Mouse (Mus musculus): ENCODE data around the gene Enpep.

Gene Enpep

DNA sequence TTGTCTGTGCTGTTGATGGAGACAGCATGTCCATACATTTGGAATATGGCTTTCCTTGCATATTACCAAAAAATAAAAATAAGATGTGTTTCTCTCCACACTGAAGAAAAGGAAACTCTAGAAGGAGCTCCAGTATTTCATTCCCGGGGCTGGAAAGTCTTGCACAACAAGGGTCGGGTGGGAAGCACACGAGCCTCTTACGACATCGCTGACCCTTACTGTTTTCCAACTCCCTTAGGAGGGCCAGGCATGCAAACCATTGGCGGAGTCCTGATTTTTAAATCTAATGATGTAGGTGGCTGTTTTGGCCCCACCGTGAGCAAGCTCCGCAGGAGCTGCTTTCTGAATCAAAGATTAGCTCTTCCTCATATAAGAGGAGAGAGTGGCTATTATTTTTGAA is 20.6 kb downstream of the Enpep start:
- no peak for DNase-seq (ENCODE audit: low spot score)

DNA sequence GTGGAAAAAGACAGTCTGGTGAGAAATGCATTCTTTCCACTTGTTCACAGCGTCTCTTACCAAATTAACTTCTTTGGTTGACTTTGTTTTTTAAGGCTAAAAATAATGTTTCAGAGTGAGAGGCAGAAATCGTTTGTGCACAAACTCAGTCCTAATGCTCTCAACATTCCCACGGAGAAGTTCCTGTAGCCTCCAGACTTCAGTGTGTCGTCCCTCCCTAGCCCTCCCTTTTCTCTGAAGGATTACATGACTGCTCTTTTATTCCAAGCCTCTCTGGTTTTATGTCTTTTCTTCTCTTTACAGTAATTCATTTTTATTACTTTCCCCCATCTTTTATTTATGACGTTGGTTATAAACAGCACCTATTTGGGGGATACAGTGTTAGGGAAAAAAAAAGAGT is 22.6 kb downstream of the Enpep start:
- no peak for DNase-seq (ENCODE audit: low spot score)

DNA sequence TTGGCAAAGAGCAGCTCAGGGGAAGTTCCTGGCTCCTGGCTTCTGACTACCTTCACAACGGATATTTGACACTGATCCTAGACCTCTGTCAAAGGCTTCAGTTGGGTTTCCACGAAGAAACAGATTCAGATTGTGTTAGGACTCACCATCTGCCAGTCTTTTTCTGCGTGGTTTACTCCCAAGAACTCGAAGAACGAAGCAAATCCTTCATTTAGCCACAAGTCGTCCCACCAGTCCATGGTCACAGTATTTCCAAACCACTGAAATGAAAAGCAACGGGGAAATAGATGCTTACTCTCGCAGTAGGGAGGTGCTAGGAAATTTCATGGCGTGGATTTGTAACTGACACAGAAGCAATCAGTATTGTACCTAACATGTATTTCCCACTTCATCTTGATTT is 23.6 kb downstream of the Enpep start:
- DNase-seq (ENCODE audit: low spot score): no peak

DNA sequence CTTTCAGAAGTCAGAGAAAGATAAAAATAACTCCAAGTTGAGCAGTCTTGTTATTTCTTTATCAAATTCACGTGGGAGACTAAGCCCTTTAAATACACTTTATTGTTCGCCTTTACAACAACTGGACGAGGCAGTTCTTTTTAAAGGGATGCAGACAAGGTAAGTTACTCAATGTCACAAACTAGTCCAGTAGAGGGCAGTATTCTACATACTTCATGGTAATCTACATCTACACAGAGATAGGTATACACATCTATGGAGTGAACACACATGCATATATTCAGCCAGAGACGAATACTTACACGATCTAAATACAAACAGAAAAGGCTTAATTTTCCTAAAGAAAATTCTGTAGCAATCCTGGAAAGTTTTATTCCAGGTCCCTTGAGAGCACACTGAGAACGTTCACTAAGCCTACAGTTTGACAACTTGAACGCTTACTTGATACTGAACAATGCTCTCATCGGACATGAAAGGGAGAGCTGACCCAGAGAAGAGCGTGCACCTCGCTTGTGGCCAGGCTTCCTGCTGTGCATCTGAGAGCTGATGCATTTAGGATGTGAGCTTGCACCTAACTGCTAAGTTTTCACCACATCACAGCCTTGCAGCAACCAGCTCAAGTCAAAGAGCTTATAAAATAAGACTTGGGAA is 24.3 kb downstream of the Enpep start:
- peak; percentile 93 for DNase-seq (ENCODE audit: low spot score)

DNA sequence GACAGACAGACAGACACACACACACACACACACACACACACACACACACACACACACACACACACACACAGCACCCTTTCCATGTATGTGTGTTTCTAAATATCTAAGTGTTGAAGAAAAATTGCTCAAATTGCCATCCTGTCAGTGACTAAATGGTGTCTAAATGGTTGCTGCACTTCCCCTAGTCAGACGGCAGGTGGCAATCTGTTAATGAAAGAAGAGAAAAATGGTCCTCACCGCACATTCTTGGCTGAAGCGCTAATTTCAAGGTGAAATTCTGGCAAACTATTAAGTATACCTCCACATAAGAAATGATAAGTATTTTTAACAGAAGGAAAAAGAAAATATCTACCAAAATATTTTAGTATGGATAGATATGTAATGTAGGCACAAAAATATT is 28.6 kb downstream of the Enpep start:
- peak; percentile 87 for DNase-seq (ENCODE audit: low spot score)

DNA sequence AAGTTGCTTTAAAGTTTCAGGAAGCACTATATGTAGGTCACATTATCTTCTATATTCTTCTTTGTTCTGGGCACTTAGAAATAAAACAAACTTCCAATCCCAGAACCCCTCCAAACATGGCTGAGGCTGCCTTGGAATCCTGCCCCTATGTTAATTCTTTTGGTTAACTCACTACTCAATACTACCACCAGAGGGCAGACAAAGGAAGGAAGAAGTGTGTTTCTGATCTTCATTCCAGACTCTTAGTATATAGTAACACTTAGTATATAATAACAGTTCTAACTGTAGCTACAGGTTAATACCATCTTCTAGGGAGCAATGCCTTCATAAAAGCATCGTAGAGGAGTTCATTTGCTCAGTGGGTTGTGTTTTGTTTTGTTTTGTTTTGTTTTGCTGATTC is 32.6 kb downstream of the Enpep start:
- peak; percentile 82 for DNase-seq (ENCODE audit: low spot score)

DNA sequence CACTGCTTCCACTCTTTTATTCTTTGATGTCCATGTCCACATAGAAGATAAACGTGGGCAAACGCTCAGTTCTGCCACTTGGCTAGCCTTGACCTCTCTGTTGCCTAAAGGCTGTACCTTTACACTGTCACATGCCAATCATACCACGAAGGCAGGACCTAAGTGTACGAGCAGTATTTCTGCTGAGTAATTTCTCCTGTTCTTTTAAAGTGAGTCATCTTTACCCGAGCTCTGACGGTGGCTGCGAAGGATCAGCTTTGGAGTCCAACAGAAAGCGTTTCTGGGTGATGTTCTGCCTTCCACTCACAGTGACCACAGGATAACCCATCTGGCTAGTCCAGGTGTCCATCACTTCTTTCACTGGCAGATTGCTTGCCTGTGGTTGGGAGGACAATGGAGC is 33.9 kb downstream of the Enpep start:
- DNase-seq (ENCODE audit: low spot score): no peak

DNA sequence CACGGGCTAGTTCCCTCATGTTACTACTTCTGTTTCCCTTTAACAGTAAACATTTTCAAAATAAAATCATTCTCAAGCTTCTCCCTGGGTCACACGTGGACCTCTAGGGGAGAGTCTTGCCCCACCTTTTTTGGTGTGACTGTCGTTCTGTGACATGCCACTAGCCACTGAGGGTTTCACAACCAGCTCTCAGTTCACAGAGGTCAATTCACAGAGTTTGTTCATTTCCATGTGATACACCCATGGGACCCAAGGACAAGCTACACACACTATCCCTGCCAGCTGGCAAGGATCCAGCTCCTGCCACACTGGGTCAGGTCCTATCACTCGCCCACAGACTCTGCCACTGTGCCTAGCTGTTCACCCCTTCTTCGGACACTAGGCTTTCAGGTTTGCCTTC is 35.5 kb downstream of the Enpep start:
- DNase-seq (ENCODE audit: low spot score): no peak

DNA sequence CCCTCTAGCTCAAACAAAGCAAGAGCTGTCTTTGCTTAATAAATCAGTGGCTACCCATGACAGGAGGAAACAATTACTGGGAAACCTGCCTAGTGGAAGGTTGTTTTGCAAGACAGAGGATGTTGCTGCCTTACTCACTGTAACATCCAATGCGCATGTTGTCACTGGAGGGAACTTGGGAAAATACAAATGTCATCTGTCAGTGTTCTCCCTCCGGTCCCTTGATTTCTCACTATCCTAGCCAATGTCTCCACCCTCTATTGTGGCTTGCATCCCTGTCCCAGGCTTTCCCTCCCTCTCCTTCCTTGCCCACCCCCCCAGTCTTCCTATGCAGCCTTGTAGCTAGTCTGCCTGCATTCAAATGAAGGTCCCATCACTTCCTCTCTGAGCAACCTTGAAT is 36.6 kb downstream of the Enpep start:
- no peak for DNase-seq (ENCODE audit: low spot score)

DNA sequence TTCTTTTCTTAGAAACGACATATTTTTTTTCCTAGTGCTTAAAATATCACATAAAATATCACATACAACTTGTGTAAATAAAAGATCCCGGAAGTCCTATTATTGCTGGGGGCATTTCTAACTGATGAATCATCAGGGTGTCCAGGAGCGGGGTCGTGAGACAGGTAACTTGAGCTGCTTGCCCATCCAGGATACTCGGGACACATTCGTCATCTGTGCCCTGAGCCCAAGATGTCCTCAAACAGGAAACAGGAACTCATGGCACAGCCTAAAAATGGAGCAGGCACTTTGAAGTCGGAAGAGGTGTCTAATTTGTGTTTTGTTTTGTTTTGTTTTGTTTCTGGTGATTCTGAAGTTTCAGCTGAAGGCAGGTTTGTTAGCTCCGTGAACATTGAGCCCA is 43.0 kb downstream of the Enpep start:
- DNase-seq (ENCODE audit: low spot score): no peak

DNA sequence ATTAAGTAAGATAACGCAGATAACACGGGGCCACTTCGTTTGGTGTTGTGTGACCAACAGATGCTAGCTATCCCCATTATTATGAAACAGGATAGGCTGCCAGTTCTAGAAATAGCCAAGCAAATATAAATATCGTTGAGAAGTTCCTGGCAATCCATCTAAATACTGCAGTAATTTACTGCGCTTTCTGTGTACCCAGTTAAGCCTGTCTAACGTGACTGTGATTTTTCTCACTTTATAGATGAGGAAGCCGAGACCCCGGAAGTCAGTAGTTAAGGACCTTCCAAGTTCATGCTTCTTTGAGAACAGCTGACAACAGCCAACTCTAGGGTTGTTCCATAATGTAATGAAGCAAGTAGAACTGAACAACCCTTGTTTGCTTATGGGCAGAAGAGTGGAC is 45.4 kb downstream of the Enpep start:
- no peak for DNase-seq (ENCODE audit: low spot score)

DNA sequence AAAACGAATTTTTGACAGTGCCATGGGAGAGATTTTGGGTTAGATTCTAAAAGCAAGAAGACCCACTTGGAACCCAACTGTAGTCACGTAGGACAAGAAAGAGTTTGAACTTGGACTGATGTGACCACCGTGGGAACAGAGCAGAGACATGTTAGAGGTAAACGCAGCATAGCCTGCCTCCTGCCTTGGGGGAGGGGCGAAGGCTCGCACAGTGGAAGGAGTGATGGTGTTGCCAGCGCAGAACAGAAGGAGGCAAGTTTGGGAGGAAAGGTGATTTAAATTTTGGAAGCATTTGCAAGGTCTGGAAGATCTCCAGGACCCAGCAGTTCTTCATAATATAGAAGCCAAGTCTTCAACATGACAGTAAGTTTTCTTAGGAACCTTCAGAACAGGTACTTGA is 46.1 kb downstream of the Enpep start:
- DNase-seq (ENCODE audit: low spot score): no peak

DNA sequence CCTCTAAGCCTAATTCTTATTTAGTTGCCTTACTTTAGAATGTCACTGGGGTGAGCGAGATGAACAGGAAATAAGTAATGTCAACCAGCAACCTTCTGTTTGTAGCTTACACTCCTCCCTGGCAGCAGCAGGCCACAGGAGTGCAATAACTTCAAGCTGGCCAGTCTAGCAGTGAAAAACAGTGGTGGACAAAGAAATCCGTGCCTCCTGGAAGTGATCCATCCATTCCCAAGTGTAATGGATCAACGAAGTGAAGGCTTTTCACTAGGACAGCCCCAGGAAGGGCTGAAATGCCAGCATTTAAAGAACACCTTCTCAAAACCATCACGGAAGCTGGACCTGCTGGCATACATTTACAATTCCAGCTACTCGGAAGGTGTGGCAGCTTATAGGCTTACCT is 48.2 kb downstream of the Enpep start:
- DNase-seq (ENCODE audit: low spot score): no peak

DNA sequence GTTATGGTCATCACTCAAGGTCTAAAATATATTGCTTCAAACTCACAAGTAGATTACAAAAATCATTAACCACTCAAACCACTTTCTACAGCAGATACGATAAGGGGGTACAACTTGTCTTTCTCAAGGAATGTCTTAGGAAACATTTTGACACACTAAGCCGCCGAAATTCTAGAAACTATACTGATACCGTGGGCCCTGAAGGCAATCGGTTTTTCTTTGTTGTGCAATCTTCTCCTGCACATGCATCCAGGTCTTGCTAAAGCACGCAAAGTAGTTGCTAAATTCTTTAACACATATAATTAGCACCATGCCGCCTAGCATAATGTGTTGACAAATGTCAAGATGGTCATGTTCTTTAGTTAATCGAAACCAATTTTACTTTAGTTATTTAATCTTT is 53.1 kb downstream of the Enpep start:
- DNase-seq (ENCODE audit: low spot score): no peak

DNA sequence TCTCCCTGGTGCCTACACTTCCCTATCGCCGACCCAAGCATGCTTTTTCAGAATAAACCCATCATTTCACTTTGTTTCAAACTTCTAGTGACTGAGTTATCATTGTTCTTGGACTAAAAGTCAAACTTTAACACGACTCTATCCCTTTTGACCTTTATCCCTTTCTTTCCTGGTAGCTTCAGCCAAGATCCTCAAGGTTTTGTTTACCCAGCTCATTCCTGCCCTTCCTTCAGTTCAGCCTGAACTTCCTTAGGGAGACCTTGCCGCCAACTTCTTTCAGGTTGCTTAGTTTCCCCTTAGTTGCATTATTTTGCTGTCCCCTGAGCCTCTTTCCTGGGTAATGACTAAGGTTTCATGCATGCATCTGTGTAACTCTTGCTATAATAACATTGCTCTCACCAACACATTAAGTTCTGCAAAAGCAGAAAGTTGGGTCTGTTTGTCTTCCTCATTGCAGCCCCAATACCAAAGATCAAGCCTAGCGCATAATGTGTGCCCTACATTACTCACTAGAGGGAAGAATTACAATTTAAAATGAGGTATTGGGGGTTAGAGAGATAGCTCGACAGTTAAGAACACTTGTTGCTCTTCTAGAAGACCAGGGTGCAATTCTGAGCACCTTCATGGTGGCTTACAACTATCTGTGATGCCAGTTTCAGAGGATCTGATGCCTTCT is 59.2 kb downstream of the Enpep start:
- no peak for DNase-seq (ENCODE audit: low spot score)

DNA sequence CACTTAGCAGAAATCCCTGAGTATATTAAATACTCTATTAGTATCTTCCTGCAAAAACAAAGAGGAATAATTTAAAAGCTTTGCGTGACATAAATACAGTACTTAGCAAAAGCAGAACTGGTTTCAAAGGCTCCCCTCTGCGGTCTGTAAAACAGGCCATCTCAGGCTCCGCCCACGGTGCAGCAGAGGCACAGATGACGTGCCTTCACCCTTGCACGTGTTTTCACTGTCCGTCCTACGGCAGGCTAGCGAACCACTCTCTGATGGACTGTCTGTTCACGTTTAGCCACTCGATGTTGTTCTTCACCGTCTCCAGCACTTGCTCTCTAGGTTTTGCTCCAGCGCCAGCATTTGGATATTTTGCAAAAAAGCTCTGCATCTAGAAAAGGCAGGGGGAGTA is 62.5 kb downstream of the Enpep start:
- no peak for DNase-seq (ENCODE audit: low spot score)

DNA sequence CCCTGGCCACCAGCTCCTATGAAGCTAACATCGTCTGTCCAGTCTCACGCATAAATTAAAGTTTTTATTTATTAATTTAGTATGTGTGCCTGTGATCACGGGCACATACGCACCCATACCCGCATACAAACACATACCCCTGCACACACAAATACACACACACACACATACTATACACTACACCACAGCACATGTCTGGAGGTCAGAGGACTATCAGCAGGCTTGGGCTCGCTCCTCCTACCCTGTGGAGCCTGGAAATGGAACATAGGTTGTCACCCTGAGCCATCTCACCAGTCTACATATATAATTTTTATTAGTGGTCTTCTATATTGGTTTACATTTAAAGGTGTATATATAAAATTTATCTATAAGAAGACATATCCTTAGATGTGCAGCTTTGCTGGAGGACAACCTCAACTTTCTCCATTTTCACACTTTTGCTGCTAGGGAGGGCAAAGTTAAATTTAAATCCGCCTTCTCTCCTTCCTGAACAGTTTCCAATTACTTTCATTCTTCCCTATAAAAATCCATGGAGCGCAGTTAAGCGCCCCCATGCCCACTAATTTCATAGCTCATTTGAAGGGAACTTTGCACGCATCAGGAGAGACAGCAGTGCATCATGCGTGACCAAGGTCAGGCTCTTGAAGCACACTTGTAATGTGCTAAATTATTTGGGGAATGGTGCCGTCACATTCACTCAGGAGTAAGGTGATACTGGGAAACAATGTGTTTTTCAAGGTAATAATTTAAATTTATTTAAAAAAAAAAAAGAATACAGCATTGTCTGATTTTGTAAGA is 63.4 kb downstream of the Enpep start:
- DNase-seq (ENCODE audit: low spot score): no peak

DNA sequence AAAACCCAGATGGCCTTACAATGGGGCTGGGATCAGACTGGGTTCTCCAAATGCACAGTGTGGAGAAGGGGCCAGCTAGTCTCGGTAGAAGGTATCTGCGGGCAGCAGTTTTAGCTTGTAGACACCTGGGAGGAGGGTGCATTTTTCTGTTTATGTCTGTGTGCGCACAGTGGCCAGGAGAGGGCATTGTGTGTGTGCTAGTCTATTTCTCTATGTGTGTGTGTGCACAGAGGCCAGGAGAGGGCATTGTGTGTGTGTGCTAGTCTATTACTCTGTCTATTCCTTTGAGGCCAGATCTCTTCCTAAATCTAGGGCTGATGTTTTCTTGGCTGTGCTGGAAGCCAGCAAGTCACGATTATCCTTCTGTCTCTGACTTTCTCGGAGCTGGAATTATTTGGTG is 74.0 kb downstream of the Enpep start:
- no peak for DNase-seq (ENCODE audit: low spot score)

DNA sequence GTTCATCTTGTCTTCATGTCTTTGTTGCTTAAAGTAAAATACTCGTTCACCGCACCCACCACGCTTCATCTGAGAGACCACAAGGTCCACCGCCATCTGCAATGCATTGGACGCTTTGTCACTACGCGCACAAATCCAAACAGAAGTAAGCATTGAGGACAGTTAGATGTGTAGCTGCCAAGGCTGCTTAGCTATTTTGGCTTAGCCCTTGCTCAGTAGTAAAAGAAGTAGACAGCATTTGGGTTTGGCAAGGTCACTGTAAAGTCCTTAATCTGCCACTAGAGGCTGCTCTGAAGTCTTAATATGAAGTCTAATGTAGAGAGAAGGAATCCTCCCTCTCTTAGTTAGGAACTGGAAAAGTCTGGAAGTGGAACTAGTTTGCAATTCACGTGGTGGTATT is 75.8 kb downstream of the Enpep start:
- DNase-seq (ENCODE audit: low spot score): peak; percentile 61

DNA sequence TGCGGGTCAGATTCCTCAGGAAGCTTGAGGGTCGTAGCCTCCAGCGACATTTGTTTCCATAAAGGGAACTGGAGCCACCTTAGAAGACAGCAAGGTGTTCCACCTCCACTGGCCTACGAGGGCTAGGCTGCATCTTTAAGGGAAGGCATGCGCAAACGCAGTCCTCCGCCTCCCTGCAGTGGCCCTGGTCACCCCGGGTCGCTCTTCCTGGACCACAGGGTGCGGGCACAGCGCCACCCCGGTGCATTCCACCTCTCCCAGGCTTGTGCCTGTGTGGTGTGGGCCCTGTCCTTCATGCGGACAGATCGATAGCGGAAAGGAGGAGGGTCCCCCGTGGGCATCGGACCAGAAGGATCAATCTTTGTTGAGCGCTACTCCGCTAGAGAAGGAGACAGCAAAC is 76.2 kb downstream of the Enpep start:
- DNase-seq (ENCODE audit: low spot score): no peak

DNA sequence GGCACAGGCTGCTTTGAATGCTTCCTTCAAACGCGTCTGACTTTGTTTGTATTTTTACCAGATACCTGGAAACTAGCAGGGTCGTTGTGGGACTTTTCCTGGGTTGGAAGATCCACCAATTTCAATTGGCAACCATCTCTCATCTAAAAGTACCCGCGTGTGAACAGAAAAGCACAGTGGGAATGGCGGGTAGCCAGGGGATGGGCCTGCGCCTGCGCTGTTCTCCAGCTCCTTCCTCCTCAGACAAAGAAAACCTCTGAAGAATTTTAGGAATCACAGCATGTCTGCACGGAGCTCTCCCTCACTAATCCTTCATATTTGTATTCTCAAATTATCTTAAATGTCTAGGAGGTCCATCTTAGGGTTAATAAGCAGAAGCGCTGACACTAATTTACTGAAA is 78.3 kb downstream of the Enpep start:
- no peak for DNase-seq (ENCODE audit: low spot score)

DNA sequence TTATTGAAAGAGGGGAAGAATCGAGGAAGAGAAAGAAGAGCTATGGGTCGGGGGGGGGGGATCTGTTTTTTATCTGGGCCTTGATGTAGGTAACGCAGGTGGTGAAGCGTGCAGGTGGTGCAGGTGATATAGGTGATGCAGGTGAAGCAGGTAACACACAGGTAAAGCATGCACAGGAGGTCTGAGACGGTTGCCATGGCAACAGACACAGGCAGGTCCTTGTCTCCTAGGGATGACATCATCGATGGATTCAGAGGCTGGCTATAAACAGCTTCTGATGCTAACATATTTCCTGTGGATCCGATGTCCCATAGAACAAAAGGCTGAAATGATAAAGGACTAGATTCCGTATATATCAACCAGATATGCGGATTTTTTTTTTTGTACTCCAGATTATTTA is 81.5 kb downstream of the Enpep start:
- no peak for DNase-seq (ENCODE audit: low spot score)

DNA sequence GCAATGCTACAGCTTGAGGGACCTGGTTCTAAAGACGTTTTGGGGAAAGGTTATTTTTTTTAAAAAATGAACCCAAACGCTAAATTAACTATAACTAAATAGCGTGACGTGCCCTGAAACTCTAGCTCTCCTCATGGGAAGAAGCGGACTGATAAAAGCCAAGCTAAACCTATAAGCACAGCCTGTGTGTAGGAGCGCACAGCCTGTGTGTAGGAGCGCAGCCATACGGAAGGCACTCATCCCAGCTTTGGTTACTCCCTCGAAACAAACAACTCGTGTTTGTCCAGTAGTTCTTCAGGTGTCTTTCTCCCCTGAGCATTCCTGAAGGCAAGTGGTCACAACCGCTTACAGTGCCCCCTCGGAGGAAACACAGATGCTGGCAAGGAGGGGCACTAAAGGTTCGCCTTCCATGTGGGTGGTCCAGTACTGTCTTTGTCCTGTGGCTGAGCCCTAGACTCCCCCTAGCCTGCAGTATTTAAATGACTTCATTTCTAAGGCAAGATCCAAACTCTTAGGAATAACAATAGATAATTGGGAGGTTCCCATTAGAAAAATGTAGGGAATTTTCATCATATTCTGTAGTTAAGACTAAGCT is 93.8 kb downstream of the Enpep start:
- DNase-seq (ENCODE audit: low spot score): peak; percentile 58

Data from embryo, embryonic 10.5 days (tissue).